Mouse (Mus musculus): ENCODE measurements around the gene Heca. TPM values are rescaled to one million over a fixed set of nuclear protein-coding genes. Genes with fewer than 3 reads are reported as not detected.

Gene Heca
- total RNA-seq, 2 experiments from 2014 or later = 13.8 to 14.6 TPM

Other genes starting within 250 kb of the Heca start
- 10 to 100 TPM; 45.9 to 51.3 TPM for gene Cited2, start 224.8 kb downstream of the Heca start, total RNA-seq (2021)
- gene Txlnb, start 151.8 kb downstream of the Heca start, total RNA-seq (2021) = 100 to 1,000 TPM; 258 to 310 TPM
- gene Abracl, start 75.2 kb upstream of the Heca start, total RNA-seq (2021) = 1 to 10 TPM; 2.7 to 4.5 TPM
- 10 to 100 TPM; 20.3 to 24.7 TPM for gene Reps1, start 107.8 kb upstream of the Heca start, total RNA-seq (2021)